Mouse (Mus musculus) embryonic facial prominence, embryonic 12.5 days (tissue): ENCODE measurements around the gene Itgb3. TPM values are rescaled to one million over a fixed set of nuclear protein-coding genes. Genes with fewer than 3 reads are reported as not detected.

Experiments
- ATAC-seq: fragments of 200-750 bp; cut with Nextera tagmentation; 2 replicates; pipeline ENCODE4 v1.8.0; 2017; ENCODE audit not compliant: insufficient number of reproducible peaks, insufficient read depth, low FRiP score, low TSS enrichment
- H3K27ac ChIP-seq: fragments of 300-500 bp; sonication (generic); 2 replicates; pipeline ENCODE4 v1.5.1; 2016; ENCODE audit warnings: mild to moderate bottlenecking
- H3K27me3 ChIP-seq: fragments of 300-500 bp; sonication (generic); 2 replicates; pipeline ENCODE4 v1.6.1; 2016; ENCODE audit warnings: mild to moderate bottlenecking, moderate library complexity
- H3K36me3 ChIP-seq: fragments of 300-500 bp; sonication (generic); 2 replicates; pipeline ENCODE4 v1.6.1; 2016; ENCODE audit warnings: mild to moderate bottlenecking
- H3K4me1 ChIP-seq: fragments of 300-500 bp; sonication (generic); 2 replicates; pipeline ENCODE4 v1.6.1; 2016
- H3K4me2 ChIP-seq: fragments of 300-500 bp; sonication (generic); replicated peaks from 2 replicates; pipeline ENCODE4 v1.6.1; 2016; ENCODE audit warnings: mild to moderate bottlenecking, moderate library complexity
- H3K4me3 ChIP-seq: fragments of 300-500 bp; sonication (generic); 2 replicates; pipeline ENCODE4 v1.5.1; 2016; ENCODE audit warnings: mild to moderate bottlenecking
- H3K9ac ChIP-seq: fragments of 300-500 bp; sonication (generic); 2 replicates; pipeline ENCODE4 v1.6.1; 2016; ENCODE audit warnings: mild to moderate bottlenecking, moderate library complexity
- H3K9me3 ChIP-seq: fragments of 300-500 bp; sonication (generic); 2 replicates; pipeline ENCODE4 v1.6.1; 2016; ENCODE audit warnings: mild to moderate bottlenecking, moderate library complexity
- WGBS: fragments of 180-500 bp; shearing (Covaris S2); methylation state at CpG from one replicate; pipeline ENCODE4 v1.1.7; 2016; 5-methylcytosine and 5-hydroxymethylcytosine counted together
- polyA plus RNA-seq: library from polyadenylated mRNA; unstranded; fragments of >200 nt; fragmentation: Nextera tagmentation; extraction: Ambion mirVana; gene quantifications from 2 replicates; pipeline ENCODE4 v1.2.1, GENCODE M21; 2016

The Itgb3 gene
- polyA plus RNA-seq, 1 experiment from 2014 or later, result 3.7 TPM

GRCm38 (mm10) chr11:104609033-104609684 lies 1.4 kb downstream of the Itgb3 start:
- no peaks in the 10 kb centered on the region for H3K36me3 ChIP-seq
- 58% methylated on average over 6 of the region's 6 CpGs for WGBS
- H3K4me1 ChIP-seq, result peaks cover 6% of the 10 kb centered on the region; the same call in 1 of the 2 replicates
- no peak overlapping the region for H3K27ac ChIP-seq
- H3K9me3 ChIP-seq, result no peaks in the 10 kb centered on the region
- no peak for ATAC-seq
- peaks cover 22% of the 10 kb centered on the region for H3K27me3 ChIP-seq
- H3K4me2 ChIP-seq, result no peak overlapping the region
- no peak overlapping the region for H3K9ac ChIP-seq
- H3K4me3 ChIP-seq, result no peak overlapping the region

GRCm38 (mm10) chr11:104609733-104610132 lies 1.9 kb downstream of the Itgb3 start:
- H3K4me3 ChIP-seq, result no peak overlapping the region
- ATAC-seq, result no peak
- H3K9me3 ChIP-seq, result no peaks in the 10 kb centered on the region
- no peak overlapping the region for H3K4me2 ChIP-seq
- WGBS, result 45% methylated on average over 4 of the region's 4 CpGs
- peaks cover 6% of the 10 kb centered on the region; the same call in 1 of the 2 replicates for H3K4me1 ChIP-seq
- no peaks in the 10 kb centered on the region for H3K36me3 ChIP-seq
- no peak overlapping the region for H3K27ac ChIP-seq
- H3K9ac ChIP-seq, result no peak overlapping the region
- H3K27me3 ChIP-seq, result peaks cover 22% of the 10 kb centered on the region

- H3K27me3 ChIP-seq, result peaks cover 19% of the 10 kb centered on the region
- no peak for ATAC-seq
Measured at GRCm38 (mm10) chr11:104611579-104612151, 3.9 kb downstream of the Itgb3 start.

GRCm38 (mm10) chr11:104613551-104613950 lies 5.8 kb downstream of the Itgb3 start:
- Histone ChIP-seq H3K27ac (no peak overlapping the region), H3K27me3 (peaks cover 14% of the 10 kb centered on the region), H3K4me1 (peaks cover under 1% of the 10 kb centered on the region; the same call in 1 of the 2 replicates), H3K4me2 (no peak overlapping the region), H3K4me3 (no peak overlapping the region), H3K36me3 (no peaks in the 10 kb centered on the region), H3K9me3 (no peaks in the 10 kb centered on the region), H3K9ac (no peak overlapping the region)
- WGBS, result 82% methylated on average over 10 of the region's 10 CpGs
- ATAC-seq, result no peak

More at GRCm38 (mm10) chr11:104611579-104612151, 3.9 kb downstream of the Itgb3 start:
- Histone ChIP-seq H3K27ac (no peak overlapping the region), H3K36me3 (no peaks in the 10 kb centered on the region), H3K9me3 (no peaks in the 10 kb centered on the region), H3K4me1 (peaks cover 6% of the 10 kb centered on the region; the same call in 1 of the 2 replicates), H3K4me3 (no peak overlapping the region), H3K4me2 (no peak overlapping the region), H3K9ac (no peak overlapping the region)
- WGBS, result 48% methylated on average over 4 of the region's 4 CpGs

GRCm38 (mm10) chr11:104614130-104614529 lies 6.3 kb downstream of the Itgb3 start:
- Histone ChIP-seq H3K4me1 (peaks cover under 1% of the 10 kb centered on the region; the same call in 1 of the 2 replicates), H3K9ac (no peak overlapping the region), H3K4me3 (no peak overlapping the region), H3K36me3 (no peaks in the 10 kb centered on the region), H3K4me2 (no peak overlapping the region), H3K27me3 (peaks cover 9% of the 10 kb centered on the region), H3K9me3 (no peaks in the 10 kb centered on the region), H3K27ac (no peak overlapping the region)
- 70% methylated on average over 2 of the region's 2 CpGs for WGBS
- no peak for ATAC-seq

DNA sequence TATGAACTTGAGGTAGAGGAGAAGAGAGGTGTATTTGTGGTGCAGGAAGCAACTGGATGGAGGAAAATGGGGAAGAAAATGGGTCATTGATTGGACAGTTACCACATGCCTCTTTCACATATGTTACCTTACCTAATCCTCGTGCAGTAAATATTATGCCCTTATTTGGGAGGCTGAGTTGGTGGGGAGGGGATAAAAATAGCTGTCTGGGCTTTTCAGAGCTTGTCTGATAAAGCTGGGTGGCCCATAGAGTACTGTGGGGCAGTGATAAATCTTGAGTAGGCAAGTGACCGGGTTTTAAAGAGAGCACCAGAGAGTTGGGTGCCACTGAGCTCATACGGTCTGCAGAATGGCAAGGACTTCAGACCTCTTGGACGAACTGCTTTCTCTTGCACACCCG lies 8.4 kb downstream of the Itgb3 start:
- WGBS, result 68% methylated on average over 5 of the region's 5 CpGs

DNA sequence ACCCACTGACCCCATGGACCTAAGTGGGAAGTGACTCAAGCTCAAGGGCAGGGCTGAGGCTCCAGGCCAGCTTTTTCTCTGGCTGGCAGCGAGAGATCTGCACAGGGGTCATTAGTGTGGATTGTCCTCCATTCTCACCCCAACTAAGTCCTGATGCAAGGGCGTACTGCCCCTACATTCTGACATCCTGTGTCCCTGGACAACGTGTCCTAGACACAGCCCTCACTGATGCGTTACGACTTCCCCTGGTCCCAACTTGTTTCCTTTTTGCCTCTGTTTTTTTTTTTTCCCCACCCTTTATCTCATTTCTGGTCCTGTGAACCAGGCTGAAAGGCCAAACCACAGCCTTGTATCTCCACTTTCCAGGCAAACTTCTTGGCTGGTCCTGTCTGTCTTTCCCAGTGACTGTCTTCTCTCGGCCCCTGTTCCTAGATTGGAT lies 10.9 kb downstream of the Itgb3 start:
- 61% methylated on average over 6 of the region's 6 CpGs for WGBS
- no peaks in the 10 kb centered on the region for H3K9me3 ChIP-seq
- no peak for ATAC-seq
- H3K27ac ChIP-seq, result no peak overlapping the region
- H3K4me1 ChIP-seq, result peaks cover 9% of the 10 kb centered on the region; the same call in 1 of the 2 replicates
- H3K9ac ChIP-seq, result no peak overlapping the region
- no peaks in the 10 kb centered on the region for H3K27me3 ChIP-seq
- H3K36me3 ChIP-seq, result no peaks in the 10 kb centered on the region
- no peak overlapping the region for H3K4me2 ChIP-seq
- H3K4me3 ChIP-seq, result no peak overlapping the region

More for the DNA sequence above, 8.4 kb downstream of the Itgb3 start:
- Histone ChIP-seq H3K4me3 (no peak overlapping the region), H3K9me3 (no peaks in the 10 kb centered on the region), H3K4me1 (peaks cover 9% of the 10 kb centered on the region; the same call in 1 of the 2 replicates), H3K36me3 (no peaks in the 10 kb centered on the region), H3K27ac (no peak overlapping the region), H3K27me3 (peaks cover 5% of the 10 kb centered on the region; the same call in 1 of the 2 replicates), H3K9ac (no peak overlapping the region), H3K4me2 (no peak overlapping the region)
- no peak for ATAC-seq

GRCm38 (mm10) chr11:104619084-104620022 lies 11.6 kb downstream of the Itgb3 start:
- Histone ChIP-seq H3K4me1 (peaks cover 9% of the 10 kb centered on the region; the same call in 1 of the 2 replicates), H3K9ac (no peak overlapping the region), H3K9me3 (no peaks in the 10 kb centered on the region), H3K27me3 (no peaks in the 10 kb centered on the region), H3K4me3 (no peak overlapping the region), H3K36me3 (no peaks in the 10 kb centered on the region), H3K4me2 (no peak overlapping the region), H3K27ac (no peak overlapping the region)
- no peak for ATAC-seq
- WGBS, result 58% methylated on average over 13 of the region's 13 CpGs

- H3K4me3 ChIP-seq, result no peak overlapping the region
- H3K4me2 ChIP-seq, result no peak overlapping the region
- no peaks in the 10 kb centered on the region for H3K36me3 ChIP-seq
- no peak overlapping the region for H3K27ac ChIP-seq
- no peak overlapping the region for H3K9ac ChIP-seq
- no peaks in the 10 kb centered on the region for H3K9me3 ChIP-seq
- H3K27me3 ChIP-seq, result no peaks in the 10 kb centered on the region
- 50% methylated on average over 12 of the region's 12 CpGs for WGBS
- no peak for ATAC-seq
- peaks cover 27% of the 10 kb centered on the region for H3K4me1 ChIP-seq
Measured at GRCm38 (mm10) chr11:104622040-104622962, 14.5 kb downstream of the Itgb3 start.

- no peaks in the 10 kb centered on the region for H3K27me3 ChIP-seq
- H3K9ac ChIP-seq, result no peak overlapping the region
- no peaks in the 10 kb centered on the region for H3K9me3 ChIP-seq
- 16% methylated on average over 6 of the region's 6 CpGs for WGBS
- H3K27ac ChIP-seq, result peak overlapping the region; percentile 72
- no peaks in the 10 kb centered on the region for H3K36me3 ChIP-seq
- peaks cover 19% of the 10 kb centered on the region for H3K4me1 ChIP-seq
- H3K4me3 ChIP-seq, result no peak overlapping the region
- peak overlapping the region; percentile 21; the same call in 1 of the 2 replicates for H3K4me2 ChIP-seq
- peak; percentile 90 for ATAC-seq
Measured at GRCm38 (mm10) chr11:104624791-104625391, 17.1 kb downstream of the Itgb3 start.
